Mouse (Mus musculus) liver, embryonic 16.5 days (tissue): ENCODE results near the gene Prr14l. TPM values are rescaled to one million over a fixed set of nuclear protein-coding genes. Genes with fewer than 3 reads are reported as not detected.

ENCODE experiments used
- ATAC-seq: fragments of 200-750 bp; cut with Nextera tagmentation; 2 replicates; pipeline ENCODE4 v1.8.0; 2017; ENCODE audit warnings: low read depth, mild to moderate bottlenecking, moderate number of reproducible peaks, moderate library complexity
- H3K27ac ChIP-seq: fragments of 300-500 bp; sonication (generic); 2 replicates; pipeline ENCODE4 v1.5.1; 2014; ENCODE audit warnings: mild to moderate bottlenecking, low read length
- H3K27me3 ChIP-seq: fragments of 300-500 bp; sonication (generic); 2 replicates; pipeline ENCODE4 v1.6.1; 2014; ENCODE audit warnings: low read depth, low read length, mixed read lengths; ENCODE audit not compliant: control insufficient read depth, insufficient read depth
- H3K36me3 ChIP-seq: fragments of 300-500 bp; sonication (generic); 2 replicates; pipeline ENCODE4 v1.6.1; 2014; ENCODE audit warnings: mild to moderate bottlenecking; ENCODE audit not compliant: control insufficient read depth, insufficient read depth
- H3K4me1 ChIP-seq: fragments of 300-500 bp; sonication (generic); 2 replicates; pipeline ENCODE4 v1.6.1; 2014; ENCODE audit warnings: low read depth, low read length, mixed read lengths; ENCODE audit not compliant: control insufficient read depth
- H3K4me2 ChIP-seq: fragments of 300-500 bp; sonication (generic); 2 replicates; pipeline ENCODE4 v1.6.1; 2014; ENCODE audit warnings: low read depth, low read length, mixed read lengths
- H3K4me3 ChIP-seq: fragments of 300-500 bp; sonication (generic); 2 replicates; pipeline ENCODE4 v1.5.1; 2014; ENCODE audit warnings: low read depth, mild to moderate bottlenecking, low read length
- H3K9ac ChIP-seq: fragments of 300-500 bp; sonication (generic); 2 replicates; pipeline ENCODE4 v1.6.1; 2014; ENCODE audit warnings: low read depth, low read length
- H3K9me3 ChIP-seq: fragments of 300-500 bp; sonication (generic); replicated peaks from 2 replicates; pipeline ENCODE4 v1.6.1; 2016; ENCODE audit warnings: low read length; ENCODE audit not compliant: control insufficient read depth
- WGBS: fragments of 180-500 bp; shearing (Covaris S2); extraction: QIAGEN DNeasy Blood & Tissue Kit; methylation state at CpG from one replicate; pipeline ENCODE4 v1.1.7; 2014; ENCODE audit not compliant: insufficient replicate concordance; 5-methylcytosine and 5-hydroxymethylcytosine counted together
- polyA plus RNA-seq: library from polyadenylated mRNA; unstranded; fragments of >200 nt; fragmentation: Nextera tagmentation; extraction: Ambion mirVana; gene quantifications from 2 replicates; pipeline ENCODE4 v1.2.1, GENCODE M21; 2015

Prr14l gene
- 6.2 and 8.0 TPM in 2 replicates for polyA plus RNA-seq

GRCm38 (mm10) chr5:32853731-32854507, at the start of gene Prr14l:
TSS of gene Prr14l (minus strand) at chr5:32854256.
- H3K4me1 ChIP-seq, result peaks cover 30% of the 10 kb centered on the region
- H3K4me3 ChIP-seq, result peak within 1 kb of the TSS; percentile 94
- H3K36me3 ChIP-seq, result peaks cover 3% of the 10 kb centered on the region; the same call in 1 of the 2 replicates
- peak; percentile 97 for ATAC-seq
- H3K27me3 ChIP-seq, result no peaks in the 10 kb centered on the region
- H3K9me3 ChIP-seq, result no peaks in the 10 kb centered on the region
- peak within 1 kb of the TSS; percentile 86 for H3K27ac ChIP-seq
- peak within 1 kb of the TSS; percentile 81 for H3K4me2 ChIP-seq
- WGBS, result under 1% methylated on average over 45 of the region's 51 CpGs
- H3K9ac ChIP-seq, result peak within 1 kb of the TSS; percentile 98

DNA sequence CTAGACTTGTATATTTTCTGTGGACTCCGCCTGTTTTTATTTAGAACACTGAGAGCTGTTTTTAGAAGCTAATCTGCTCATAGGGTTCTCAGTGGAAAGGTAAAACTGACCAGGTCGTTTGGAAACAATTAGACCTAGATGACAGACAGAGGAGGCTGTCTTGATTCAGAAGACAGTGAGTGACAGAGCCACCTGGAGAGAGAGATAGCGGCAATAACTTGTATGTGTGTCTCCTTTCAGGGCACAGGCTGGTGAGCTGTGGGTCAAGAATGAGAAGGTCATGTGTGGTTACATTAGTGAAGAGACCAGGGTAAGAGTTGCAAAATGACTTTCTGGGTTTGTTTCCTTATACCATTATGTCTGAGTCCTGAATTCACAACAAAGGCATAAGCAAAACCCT, 32.7 kb upstream of the Prr14l start:
- Histone ChIP-seq H3K4me2 (no peak overlapping the region), H3K9ac (no peak overlapping the region), H3K27ac (no peak overlapping the region), H3K4me3 (no peak overlapping the region), H3K4me1 (no peaks in the 10 kb centered on the region), H3K27me3 (no peaks in the 10 kb centered on the region), H3K9me3 (no peaks in the 10 kb centered on the region), H3K36me3 (peaks cover 4% of the 10 kb centered on the region)
- WGBS, result 62% methylated on average over 3 of the region's 3 CpGs
- no peak for ATAC-seq

GRCm38 (mm10) chr5:32872346-32872745, 18.3 kb upstream of the Prr14l start:
- Histone ChIP-seq H3K9ac (no peak overlapping the region), H3K36me3 (peaks cover 7% of the 10 kb centered on the region), H3K9me3 (no peaks in the 10 kb centered on the region), H3K4me2 (no peak overlapping the region), H3K4me1 (no peaks in the 10 kb centered on the region), H3K27me3 (no peaks in the 10 kb centered on the region), H3K27ac (no peak overlapping the region), H3K4me3 (no peak overlapping the region)
- WGBS, result 79% methylated on average over 5 of the region's 5 CpGs
- ATAC-seq, result no peak

- Histone ChIP-seq H3K27me3 (no peaks in the 10 kb centered on the region), H3K4me1 (peaks cover 3% of the 10 kb centered on the region), H3K9ac (no peak overlapping the region), H3K27ac (no peak overlapping the region), H3K4me2 (no peak overlapping the region), H3K4me3 (no peak overlapping the region), H3K9me3 (no peaks in the 10 kb centered on the region), H3K36me3 (peaks cover 7% of the 10 kb centered on the region)
- 88% methylated on average over 5 of the region's 5 CpGs for WGBS
- no peak for ATAC-seq
Observed at GRCm38 (mm10) chr5:32869389-32870024, 15.5 kb upstream of the Prr14l start.

DNA sequence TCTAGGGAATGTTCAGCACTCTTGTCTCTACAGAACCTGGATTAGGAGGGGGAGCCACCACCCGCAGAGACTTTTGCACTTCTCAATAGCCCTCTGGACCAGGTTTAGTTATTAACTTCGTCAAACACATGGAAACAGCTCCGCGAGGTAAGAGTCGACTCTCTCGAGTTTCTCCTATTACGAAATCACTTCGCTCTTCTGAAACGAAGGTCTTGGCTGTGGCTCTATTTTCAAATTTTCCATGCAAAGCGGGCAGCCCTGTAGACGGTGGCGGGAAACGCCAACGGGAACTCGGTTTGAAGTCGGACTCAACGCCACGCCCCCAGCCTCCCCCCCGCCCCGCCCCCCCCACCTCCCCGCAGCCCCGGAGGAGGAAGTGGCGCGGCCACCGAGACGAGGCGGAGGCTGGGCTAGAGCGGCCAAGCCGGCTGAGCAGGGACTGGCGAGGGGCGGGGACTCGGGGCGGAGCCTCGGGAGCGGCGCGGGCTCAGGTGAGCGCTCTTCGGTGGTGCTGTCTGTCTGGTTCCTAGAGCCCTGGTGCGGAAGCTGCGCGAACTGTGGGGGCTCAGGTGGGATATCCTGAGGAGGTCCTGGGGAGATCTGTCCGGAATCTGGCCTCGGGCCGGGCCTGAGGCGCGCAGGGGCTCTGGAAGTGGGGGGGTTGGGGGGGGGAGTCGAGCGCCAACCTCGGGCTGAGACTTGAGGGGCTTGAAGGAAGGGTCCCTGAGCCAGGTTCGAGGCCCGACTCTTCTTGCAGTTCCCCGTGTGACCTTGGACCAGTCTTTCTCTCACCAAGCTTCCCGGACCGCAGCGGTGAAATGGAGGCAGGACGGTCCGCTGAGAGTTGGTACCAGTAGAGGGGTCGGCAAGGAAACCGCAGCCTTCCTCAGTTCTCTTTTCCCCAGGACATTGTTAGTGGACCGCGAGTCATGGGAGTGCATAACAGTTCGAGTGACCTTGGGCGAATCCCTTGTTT, 9.5 kb upstream of the Prr14l start, which contains the start of gene Depdc5:
Depdc5 (plus strand) TSS at position 449 of the 976 bp plus-strand sequence.
- H3K4me3 ChIP-seq, result peak within 1 kb of the TSS; percentile 83
- peak within 1 kb of the TSS; percentile 86 for H3K9ac ChIP-seq
- WGBS, result under 1% methylated on average over 59 of the region's 64 CpGs
- peak within 1 kb of the TSS; percentile 90 for H3K27ac ChIP-seq
- H3K4me2 ChIP-seq, result peak within 1 kb of the TSS; percentile 90
- H3K27me3 ChIP-seq, result no peaks in the 10 kb centered on the region
- H3K9me3 ChIP-seq, result no peaks in the 10 kb centered on the region
- ATAC-seq, result peak; percentile 99
- H3K4me1 ChIP-seq, result peaks cover 17% of the 10 kb centered on the region
- H3K36me3 ChIP-seq, result peaks cover 5% of the 10 kb centered on the region

GRCm38 (mm10) chr5:32862469-32863132, 8.5 kb upstream of the Prr14l start:
- peak overlapping the region; percentile 78 for H3K27ac ChIP-seq
- H3K9me3 ChIP-seq, result no peaks in the 10 kb centered on the region
- no peaks in the 10 kb centered on the region for H3K27me3 ChIP-seq
- H3K4me3 ChIP-seq, result no peak overlapping the region
- peak overlapping the region; percentile 90 for H3K4me2 ChIP-seq
- H3K9ac ChIP-seq, result peak overlapping the region; percentile 10; the same call in 1 of the 2 replicates
- H3K4me1 ChIP-seq, result peaks cover 17% of the 10 kb centered on the region
- 54% methylated on average over 6 of the region's 6 CpGs for WGBS
- H3K36me3 ChIP-seq, result no peaks in the 10 kb centered on the region
- no peak for ATAC-seq

DNA sequence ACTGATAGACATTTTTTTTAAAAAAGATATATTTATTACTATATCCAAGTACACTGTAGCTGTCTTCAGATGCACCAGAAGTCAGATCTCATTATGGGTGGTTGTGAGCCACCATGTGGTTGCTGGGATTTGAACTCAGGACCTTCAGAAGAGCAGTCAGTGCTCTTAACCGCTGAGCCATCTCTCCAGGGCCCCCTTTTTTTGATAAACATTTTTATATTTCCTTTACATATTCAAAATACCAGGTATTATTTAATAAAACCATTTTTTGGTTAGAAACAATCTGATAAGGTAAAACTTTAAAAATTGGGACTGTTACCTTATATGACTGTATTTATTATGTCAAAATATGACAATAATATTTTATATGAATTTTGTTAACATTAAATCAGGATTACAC, 7.0 kb upstream of the Prr14l start:
- Histone ChIP-seq H3K27ac (no peak overlapping the region), H3K36me3 (no peaks in the 10 kb centered on the region), H3K4me1 (peaks cover 17% of the 10 kb centered on the region), H3K4me3 (no peak overlapping the region), H3K9ac (no peak overlapping the region), H3K9me3 (no peaks in the 10 kb centered on the region), H3K27me3 (no peaks in the 10 kb centered on the region), H3K4me2 (no peak overlapping the region)
- ATAC-seq, result no peak
- 83% methylated on average over 1 of the region's 1 CpGs for WGBS

- Histone ChIP-seq H3K36me3 (no peaks in the 10 kb centered on the region), H3K9ac (peak overlapping the region; percentile 49), H3K4me2 (peak overlapping the region; percentile 44), H3K27me3 (no peaks in the 10 kb centered on the region), H3K4me3 (peak overlapping the region; percentile 61), H3K27ac (no peak overlapping the region), H3K4me1 (peaks cover 21% of the 10 kb centered on the region), H3K9me3 (no peaks in the 10 kb centered on the region)
- no peak for ATAC-seq
- 5% methylated on average over 6 of the region's 6 CpGs for WGBS
Observed at GRCm38 (mm10) chr5:32857781-32858220, 3.7 kb upstream of the Prr14l start.
